Mouse (Mus musculus): ENCODE measurements around the gene Enthd1.

- TF ChIP-seq CTCF (IDR thresholded peaks at IDR 0.05; ENCODE audit: borderline replicate concordance, control insufficient read depth, extremely low read depth, insufficient read depth, low read length, poor library complexity) (no peak), POLR2A (IDR thresholded peaks at IDR 0.05; ENCODE audit: control insufficient read depth, extremely low read depth, insufficient read depth, low read length, poor library complexity) (no peak)
These were observed 76.3 kb downstream of the Enthd1 start for GRCm38 (mm10) chr15:80488658-80489057.
